Mouse (Mus musculus): ENCODE measurements around the gene Ccnl1. TPM values are rescaled to one million over a fixed set of nuclear protein-coding genes. Genes with fewer than 3 reads are reported as not detected.

Ccnl1 gene
- polyA plus RNA-seq (2021; fragmentation: Nextera tagmentation) = 12.5 and 15.2 TPM in 2 replicates
- long read RNA-seq, experiment 1, transcript Ccnl1-205 (12 exons, 1,981 nt) = minor isoform, 8 of 95 reads
- long read RNA-seq, experiment 1, transcript Ccnl1-203 (12 exons, 2,229 nt) = minor isoform, 5 of 95 reads
- long read RNA-seq, experiment 1, transcript Ccnl1-201 (11 exons, 2,169 nt) = major isoform, 36 of 95 reads
- long read RNA-seq, experiment 1, partial matches to known transcripts = 24 of 95 reads
- long read RNA-seq, experiment 1, other reads (novel, unspliced or antisense) = 18 of 95 reads
- long read RNA-seq, experiment 2, transcript Ccnl1-201 (11 exons, 2,169 nt) = major isoform, 7 of 20 reads
- long read RNA-seq, experiment 2, partial matches to known transcripts = 9 of 20 reads
- long read RNA-seq, experiment 2, other reads (novel, unspliced or antisense) = 3 of 20 reads

DNA sequence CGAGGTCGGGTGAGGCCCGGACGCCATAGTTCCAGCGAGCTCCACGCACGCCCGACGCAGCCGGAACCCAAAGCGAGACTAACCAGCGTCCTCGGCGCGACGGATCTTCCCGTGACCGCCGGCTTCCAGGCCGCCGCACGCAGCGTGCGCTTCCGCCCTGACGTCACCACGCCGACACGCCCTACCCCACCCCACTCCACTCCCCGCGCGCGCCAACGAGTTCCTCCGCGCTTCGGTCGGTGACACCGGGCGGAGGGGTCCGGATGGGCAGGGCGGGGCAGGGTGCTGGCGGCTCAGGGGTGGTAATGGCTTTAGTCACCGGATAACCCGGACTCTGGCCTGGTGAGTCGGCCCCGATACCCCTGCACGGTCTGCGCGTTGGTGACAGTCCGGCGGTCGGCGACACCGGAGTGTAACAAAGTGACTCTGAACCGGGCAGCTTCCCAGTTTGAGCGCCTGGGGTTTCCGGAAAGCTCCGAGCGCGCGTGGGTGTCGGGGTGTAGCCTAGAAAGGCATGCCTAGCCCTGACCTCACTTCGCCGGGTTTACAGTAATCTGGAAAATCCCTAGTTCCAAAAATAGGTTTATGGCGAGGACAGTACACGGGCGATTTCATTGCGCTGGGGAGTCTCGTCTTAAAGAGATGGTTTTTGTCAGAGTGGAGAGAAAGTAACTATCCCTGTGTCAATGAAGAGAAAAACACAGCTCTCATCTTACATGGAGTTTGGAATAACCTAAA is at the start of gene Ccnl1:
TSS of gene Ccnl1 (minus strand) at position 148 of the 738 bp plus-strand sequence.

